Mouse (Mus musculus) cerebellum, adult 2 months (tissue): ENCODE measurements around the gene Cuta.

Source experiments
- CTCF ChIP-seq: fragments of 200-500 bp; IDR thresholded peaks from 2 replicates; pipeline ENCODE4 v1.5.1; 2011; ENCODE audit warnings: low read depth, mild to moderate bottlenecking, control low read depth, low read length, moderate library complexity, borderline replicate concordance; ENCODE audit not compliant: insufficient read depth
- POLR2A ChIP-seq: fragments of 200-500 bp; IDR thresholded peaks from 2 replicates; pipeline ENCODE4 v1.6.1; 2011; ENCODE audit warnings: low read length, control low read depth, borderline replicate concordance; ENCODE audit not compliant: insufficient read depth

DNA sequence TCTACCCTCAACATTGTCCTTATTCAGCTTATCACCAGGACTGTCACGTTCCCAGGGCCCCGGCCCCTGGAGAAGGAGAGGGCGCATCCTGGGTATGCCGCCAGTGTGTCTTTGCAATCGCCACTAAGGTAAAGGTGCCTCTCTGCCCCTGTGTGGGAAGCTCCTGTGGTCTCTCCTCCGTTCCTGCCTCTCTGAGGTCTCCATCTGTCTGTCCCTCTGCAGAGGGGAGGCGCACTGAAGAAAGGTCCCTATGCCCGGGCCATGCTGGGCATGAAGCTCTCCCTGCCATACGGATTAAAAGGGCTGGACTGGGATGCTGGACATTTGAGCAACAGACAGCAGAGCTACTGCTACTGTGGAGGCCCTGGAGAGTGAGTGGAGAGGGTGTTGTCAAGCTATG is 4.3 kb downstream of the Cuta start:
- TF ChIP-seq POLR2A (no peak), CTCF (no peak)
